Mouse (Mus musculus) gastrocnemius, postnatal 4 days (tissue): ENCODE results near the gene Rps15. TPM values are rescaled to one million over a fixed set of nuclear protein-coding genes. Genes with fewer than 3 reads are reported as not detected.
A peak's percentile ranks its signal among the peaks of the same experiment; 100 is the strongest.

Source experiments
- DNase-seq, 2 experiments: peaks; one replicate each; pipeline ENCODE4 v3.0.0; 2021 to 2022; ENCODE audit warnings: low spot score in 2 of 2, mixed read lengths in 2 of 2
- total RNA-seq, 2 experiments: library from RNA; stranded (reverse); gene quantifications; 2 replicates each; pipeline ENCODE4 v1.2.3; 2021

Rps15 gene
- total RNA-seq, 2 experiments from 2014 or later: 1,165 to 1,300 TPM

- DNase-seq: no peak
Measured at GRCm38 (mm10) chr10:80312586-80313504, 20.6 kb downstream of the Rps15 start.

- DNase-seq: no peak
Measured at GRCm38 (mm10) chr10:80313627-80314201, 21.5 kb downstream of the Rps15 start.

GRCm38 (mm10) chr10:80314494-80315001 is 22.3 kb downstream of the Rps15 start:
- no peak for DNase-seq

- DNase-seq: no peak
Measured at GRCm38 (mm10) chr10:80315315-80315714, 23.1 kb downstream of the Rps15 start.

GRCm38 (mm10) chr10:80316359-80316781 is 24.1 kb downstream of the Rps15 start:
- DNase-seq: no peak

GRCm38 (mm10) chr10:80317011-80317410 is 24.8 kb downstream of the Rps15 start:
- no peak for DNase-seq

- peak; percentile 80 to 91 for DNase-seq
Measured at GRCm38 (mm10) chr10:80320340-80320760, 28.1 kb downstream of the Rps15 start, which contains the start of gene 2310011J03Rik. 2310011J03Rik (minus strand) TSS chr10:80320537.

- no peak for DNase-seq
Measured at GRCm38 (mm10) chr10:80321014-80321669, 28.9 kb downstream of the Rps15 start.

- no peak for DNase-seq
Measured at GRCm38 (mm10) chr10:80321670-80322581, 29.7 kb downstream of the Rps15 start.

GRCm38 (mm10) chr10:80322811-80323211 is 30.6 kb downstream of the Rps15 start:
- no peak for DNase-seq

GRCm38 (mm10) chr10:80323261-80324119 is 31.2 kb downstream of the Rps15 start:
- peak in 1 of 2 experiments; percentile 64 for DNase-seq

GRCm38 (mm10) chr10:80324120-80325037 is 32.1 kb downstream of the Rps15 start:
- no peak for DNase-seq

GRCm38 (mm10) chr10:80325045-80325444 is 32.8 kb downstream of the Rps15 start:
- no peak for DNase-seq

- DNase-seq: peak; percentile 94 to 95
Measured at GRCm38 (mm10) chr10:80329273-80330081, 37.2 kb downstream of the Rps15 start, which contains the start of the genes Pcsk4 and Reep6. Pcsk4 (minus strand) TSS chr10:80329498. Reep6 (plus strand) TSS chr10:80329953.

- DNase-seq: no peak
Measured at GRCm38 (mm10) chr10:80330084-80330483, 37.8 kb downstream of the Rps15 start.

- no peak for DNase-seq
Measured at GRCm38 (mm10) chr10:80330888-80331287, 38.6 kb downstream of the Rps15 start.
